In genomic region chr3:36861411-36862410, GRCm38 (mm10) we compare ENCODE assay signal across 12 mouse cellular contexts. TPM values are rescaled to one million over a fixed set of nuclear protein-coding genes. Genes with fewer than 3 reads are reported as not detected.
DNase-seq lines count a peak whose midpoint lies in the region; ATAC-seq and TF ChIP-seq lines count a peak whose summit lies in the region.
"Had no signal": no experiment of that assay in that cellular context is flagged by ENCODE, and none has a peak within 500 bp of the region (broad histone marks: within the 10 kb centered on the region; RNA-seq: fewer than 3 reads in every experiment).

No protein-coding gene starts in this region.

- H3K4me3 ChIP-seq in embryonic facial prominence, embryonic 14.5 days (ENCODE audit: low read depth, low read length): no peak overlapping the region
- H3K4me3 ChIP-seq in embryonic facial prominence, embryonic 10.5 days: no peak overlapping the region
- no peak overlapping the region for H3K4me3 ChIP-seq in liver, adult 2 months (ENCODE audit: insufficient read depth, low read depth, low read length)
- H3K4me3 ChIP-seq in liver, embryonic 16.5 days (ENCODE audit: low read depth, low read length): peak overlapping the region; percentile 91

- TF ChIP-seq POLR2A in liver, adult 2 months (IDR thresholded peaks at IDR 0.05; ENCODE audit: extremely low read depth, insufficient read depth, low read length): no peak

- WGBS in embryonic facial prominence, embryonic 14.5 days: 86% methylated on average over 3 of the region's 3 CpGs
- 91% methylated on average over 3 of the region's 3 CpGs for WGBS in embryonic facial prominence, embryonic 10.5 days
- 79% methylated on average over 3 of the region's 3 CpGs for WGBS in liver, adult 2 months
- WGBS in liver, embryonic 16.5 days (ENCODE audit: insufficient replicate concordance): 54% methylated on average over 3 of the region's 3 CpGs

- H3K36me3 ChIP-seq in embryonic facial prominence, embryonic 14.5 days (ENCODE audit: control insufficient read depth, insufficient read depth, low read length): peaks cover 22% of the 10 kb centered on the region
- peaks cover 22% of the 10 kb centered on the region for H3K36me3 ChIP-seq in embryonic facial prominence, embryonic 10.5 days (replicated peaks)
- peaks cover 14% of the 10 kb centered on the region for H3K36me3 ChIP-seq in liver, adult 2 months (ENCODE audit: control insufficient read depth, insufficient read depth, low read length)
- peaks cover 15% of the 10 kb centered on the region; the same call in 1 of the 2 replicates for H3K36me3 ChIP-seq in liver, embryonic 16.5 days (ENCODE audit: control insufficient read depth, insufficient read depth)

- TF ChIP-seq CTCF in liver, adult 2 months (IDR thresholded peaks at IDR 0.05; ENCODE audit: low read depth, low read length): no peak

- H3K4me1 ChIP-seq in embryonic facial prominence, embryonic 14.5 days (ENCODE audit: control insufficient read depth, insufficient read depth, low read length): peaks cover 5% of the 10 kb centered on the region
- H3K4me1 ChIP-seq in embryonic facial prominence, embryonic 10.5 days: peaks cover 11% of the 10 kb centered on the region
- peaks cover 7% of the 10 kb centered on the region for H3K4me1 ChIP-seq in liver, adult 2 months (ENCODE audit: control insufficient read depth, insufficient read depth, low read length)
- peaks cover 14% of the 10 kb centered on the region for H3K4me1 ChIP-seq in liver, embryonic 16.5 days (ENCODE audit: control insufficient read depth, low read depth, low read length)

- no peak for ATAC-seq in embryonic facial prominence, embryonic 14.5 days (ENCODE audit: low read depth)
- peak; percentile 48 for ATAC-seq in activated CD4-positive, CD25-positive, alpha-beta regulatory T cell, adult 4 months
- no peak for ATAC-seq in liver, embryonic 16.5 days (ENCODE audit: low read depth)

- no peaks in the 10 kb centered on the region for H3K9me3 ChIP-seq in embryonic facial prominence, embryonic 14.5 days (ENCODE audit: control insufficient read depth, low read length)
- peaks cover 2% of the 10 kb centered on the region; the same call in 1 of the 2 replicates for H3K9me3 ChIP-seq in embryonic facial prominence, embryonic 10.5 days
- no peaks in the 10 kb centered on the region for H3K9me3 ChIP-seq in liver, embryonic 16.5 days (replicated peaks; ENCODE audit: control insufficient read depth, low read length)

- no peak overlapping the region for H3K9ac ChIP-seq in embryonic facial prominence, embryonic 14.5 days (ENCODE audit: low read depth, low read length)
- no peak overlapping the region for H3K9ac ChIP-seq in liver, adult 2 months (ENCODE audit: low read depth, low read length)
- H3K9ac ChIP-seq in liver, embryonic 16.5 days (ENCODE audit: low read depth, low read length): no peak overlapping the region

- H3K79me2 ChIP-seq in liver, adult 2 months (ENCODE audit: control insufficient read depth, insufficient read depth, low read length): peaks cover 4% of the 10 kb centered on the region; the same call in 1 of the 2 replicates

- H3K27ac ChIP-seq in embryonic facial prominence, embryonic 14.5 days (replicated peaks; ENCODE audit: low read depth, low read length): no peak overlapping the region
- H3K27ac ChIP-seq in embryonic facial prominence, embryonic 10.5 days (replicated peaks): no peak overlapping the region
- no peak overlapping the region for H3K27ac ChIP-seq in liver, adult 2 months (replicated peaks; ENCODE audit: insufficient read depth, low read depth, low read length)
- peak overlapping the region; percentile 13; the same call in 1 of the 2 replicates for H3K27ac ChIP-seq in liver, embryonic 16.5 days (ENCODE audit: low read length)
- H3K27ac ChIP-seq: neural tube, embryonic 12.5 days had no signal

- DNase-seq in embryonic facial prominence, embryonic 14.5 days (ENCODE audit: low spot score): no peak
- no peak for DNase-seq in embryonic facial prominence, embryonic 10.5 days (ENCODE audit: low spot score)
- DNase-seq in liver, adult 2 months (ENCODE audit: extremely low read depth, low read depth, low spot score): peak; percentile 33
- no peak for DNase-seq in liver
- DNase-seq in embryo, embryonic 10 days (ENCODE audit: low spot score): no peak
- DNase-seq in frontal cortex, postnatal 36 days (ENCODE audit: low spot score in 2 of 2): no peak
- DNase-seq: cerebellum, adult 8-10 months; lung, postnatal 10 days; right cerebral cortex, postnatal 14 days had no signal

- H3K27me3 ChIP-seq in embryonic facial prominence, embryonic 14.5 days (replicated peaks; ENCODE audit: control insufficient read depth, insufficient read depth, low read length): no peaks in the 10 kb centered on the region
- H3K27me3 ChIP-seq in embryonic facial prominence, embryonic 10.5 days (replicated peaks; ENCODE audit: low read depth, poor library complexity, severe bottlenecking): no peaks in the 10 kb centered on the region
- H3K27me3 ChIP-seq in liver, adult 2 months (ENCODE audit: control insufficient read depth, insufficient read depth, low read length): no peaks in the 10 kb centered on the region
- no peaks in the 10 kb centered on the region for H3K27me3 ChIP-seq in liver, embryonic 16.5 days (ENCODE audit: control insufficient read depth, insufficient read depth, low read depth, low read length)
- H3K27me3 ChIP-seq: neural tube, embryonic 12.5 days had no signal

- peak overlapping the region; percentile 71 for H3K4me2 ChIP-seq in embryonic facial prominence, embryonic 14.5 days (ENCODE audit: low read depth, low read length)
- H3K4me2 ChIP-seq in liver, embryonic 16.5 days (ENCODE audit: low read depth, low read length): peak overlapping the region; percentile 79

RNA-seq across cellular contexts. Expression of gene 4932438A13Rik, which starts 1.2 kb away (rescaled TPM):
- polyA plus RNA-seq in embryonic facial prominence, embryonic 14.5 days (2014; fragmentation: Nextera tagmentation; extraction: Ambion mirVana): 61.5 and 68.4 TPM in 2 replicates
- 31.8 and 35.0 TPM in 2 replicates for polyA plus RNA-seq in embryonic facial prominence, embryonic 10.5 days (2016; fragmentation: Nextera tagmentation; extraction: Ambion mirVana)
- 37.9 and 39.9 TPM in 2 replicates for total RNA-seq in liver, adult 2 months (2014; rRNA removed)
- polyA plus RNA-seq in liver, adult 2 months (2012; rRNA removed): 5.9 TPM in 2 replicates
- 10 to 100 TPM; 52.6 to 74.6 TPM for polyA plus RNA-seq in activated CD4-positive, CD25-positive, alpha-beta regulatory T cell, adult 4 months (2017; shearing (Covaris generic))
- 18.4 and 19.5 TPM in 2 replicates for polyA plus RNA-seq in liver, embryonic 16.5 days (2015; fragmentation: Nextera tagmentation; extraction: Ambion mirVana)
